Mouse (Mus musculus) neural tube, embryonic 15.5 days (tissue): ENCODE data around the gene Map2k3. TPM values are rescaled to one million over a fixed set of nuclear protein-coding genes. Genes with fewer than 3 reads are reported as not detected.
"Not testable (repeated sequence)": the region's sequence is repeated elsewhere in the genome, so short reads cannot be mapped to it uniquely, and the experiment has no call there.

Experiments
- ATAC-seq: fragments of 200-750 bp; cut with Nextera tagmentation; 2 replicates; pipeline ENCODE4 v1.8.0; 2017; ENCODE audit warnings: mild to moderate bottlenecking, moderate TSS enrichment, moderate library complexity; ENCODE audit not compliant: low FRiP score
- H3K27ac ChIP-seq: fragments of 300-500 bp; sonication (generic); replicated peaks from 2 replicates; pipeline ENCODE4 v1.5.1; 2015; ENCODE audit warnings: mild to moderate bottlenecking, inconsistent platforms
- H3K27me3 ChIP-seq: fragments of 300-500 bp; sonication (generic); replicated peaks from 2 replicates; pipeline ENCODE4 v1.6.1; 2015; ENCODE audit warnings: inconsistent platforms
- H3K36me3 ChIP-seq: fragments of 300-500 bp; sonication (generic); 2 replicates; pipeline ENCODE4 v1.6.1; 2015; ENCODE audit warnings: inconsistent platforms
- H3K4me1 ChIP-seq: fragments of 300-500 bp; sonication (generic); 2 replicates; pipeline ENCODE4 v1.6.1; 2015; ENCODE audit warnings: inconsistent platforms
- H3K4me2 ChIP-seq: fragments of 300-500 bp; sonication (generic); 2 replicates; pipeline ENCODE4 v1.6.1; 2015; ENCODE audit warnings: inconsistent platforms, mild to moderate bottlenecking, moderate library complexity
- H3K4me3 ChIP-seq: fragments of 300-500 bp; sonication (generic); replicated peaks from 2 replicates; pipeline ENCODE4 v1.5.1; 2015; ENCODE audit warnings: mild to moderate bottlenecking, inconsistent platforms
- H3K9ac ChIP-seq: fragments of 300-500 bp; sonication (generic); replicated peaks from 2 replicates; pipeline ENCODE4 v1.6.1; 2015; ENCODE audit warnings: mild to moderate bottlenecking, inconsistent platforms
- H3K9me3 ChIP-seq: fragments of 300-500 bp; sonication (generic); replicated peaks from 2 replicates; pipeline ENCODE4 v1.6.1; 2016; ENCODE audit warnings: inconsistent platforms
- WGBS: fragments of 180-500 bp; shearing (Covaris S2); methylation state at CpG from one replicate; pipeline ENCODE4 v1.1.7; 2015; ENCODE audit warnings: mixed read lengths; 5-methylcytosine and 5-hydroxymethylcytosine counted together
- polyA plus RNA-seq: library from polyadenylated mRNA; unstranded; fragments of >200 nt; fragmentation: Nextera tagmentation; extraction: Ambion mirVana; gene quantifications from 2 replicates; pipeline ENCODE4 v1.2.1, GENCODE M21; 2015

The Map2k3 gene
- polyA plus RNA-seq: 30.4 and 47.4 TPM in 2 replicates

GRCm38 (mm10) chr11:60931869-60932481, at the start of gene Map2k3:
Gene Map2k3 (plus strand): TSS chr11:60932033.
- Histone ChIP-seq H3K4me1 (peaks cover 49% of the 10 kb centered on the region), H3K4me3 (peak within 1 kb of the TSS; percentile 91), H3K9me3 (no peaks in the 10 kb centered on the region), H3K9ac (peak within 1 kb of the TSS; percentile 86), H3K27ac (peak within 1 kb of the TSS; percentile 75), H3K4me2 (peak within 1 kb of the TSS; percentile 83), H3K36me3 (no peaks in the 10 kb centered on the region), H3K27me3 (no peaks in the 10 kb centered on the region)
- under 1% methylated on average over 59 of the region's 59 CpGs for WGBS
- ATAC-seq: peak; percentile 96

GRCm38 (mm10) chr11:60882386-60882785, 49.4 kb upstream of the Map2k3 start:
- Histone ChIP-seq H3K9ac (no peak overlapping the region), H3K27me3 (no peaks in the 10 kb centered on the region), H3K4me1 (peaks cover 16% of the 10 kb centered on the region), H3K27ac (no peak overlapping the region), H3K36me3 (no peaks in the 10 kb centered on the region), H3K9me3 (no peaks in the 10 kb centered on the region), H3K4me3 (no peak overlapping the region), H3K4me2 (no peak overlapping the region)
- ATAC-seq: no peak
- WGBS: 88% methylated on average over 3 of the region's 3 CpGs

GRCm38 (mm10) chr11:60886986-60887385, 44.8 kb upstream of the Map2k3 start:
- not testable (repeated sequence) for H3K4me3 ChIP-seq, H3K27ac ChIP-seq, ATAC-seq, H3K9ac ChIP-seq, H3K4me2 ChIP-seq, H3K36me3 ChIP-seq, H3K4me1 ChIP-seq, H3K27me3 ChIP-seq, H3K9me3 ChIP-seq
- 70% methylated on average over 3 of the region's 3 CpGs for WGBS

- Histone ChIP-seq H3K36me3 (no peaks in the 10 kb centered on the region), H3K4me2 (no peak overlapping the region), H3K9me3 (no peaks in the 10 kb centered on the region), H3K27ac (no peak overlapping the region), H3K4me3 (no peak overlapping the region), H3K4me1 (no peaks in the 10 kb centered on the region), H3K9ac (no peak overlapping the region), H3K27me3 (no peaks in the 10 kb centered on the region)
- ATAC-seq: no peak
- 73% methylated on average over 2 of the region's 2 CpGs for WGBS
Observed at GRCm38 (mm10) chr11:60889861-60890260, 42.0 kb upstream of the Map2k3 start.

DNA sequence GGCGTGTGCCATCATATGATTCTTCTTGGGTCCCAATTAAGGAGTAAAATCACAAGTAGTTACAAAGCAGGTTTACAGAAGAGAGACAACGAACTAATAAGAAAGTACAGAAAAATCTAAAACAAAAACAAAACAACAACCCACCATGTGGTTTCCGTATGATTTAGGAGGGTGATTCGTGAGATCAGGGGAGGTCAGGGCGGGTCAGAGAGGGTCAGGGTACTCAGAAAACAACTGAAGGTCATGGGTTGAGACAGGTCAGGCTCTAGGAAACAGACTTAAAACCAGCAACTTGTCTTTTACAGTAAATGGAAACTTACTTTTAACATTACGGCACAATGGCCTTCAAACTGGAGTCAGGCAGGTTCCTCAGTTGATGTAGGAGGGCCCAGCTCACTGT, 41.5 kb upstream of the Map2k3 start:
- Histone ChIP-seq H3K9ac (no peak overlapping the region), H3K27me3 (no peaks in the 10 kb centered on the region), H3K4me3 (no peak overlapping the region), H3K27ac (no peak overlapping the region), H3K9me3 (no peaks in the 10 kb centered on the region), H3K4me2 (no peak overlapping the region), H3K36me3 (no peaks in the 10 kb centered on the region), H3K4me1 (no peaks in the 10 kb centered on the region)
- 81% methylated on average over 6 of the region's 6 CpGs for WGBS
- no peak for ATAC-seq

GRCm38 (mm10) chr11:60890744-60891143, 41.1 kb upstream of the Map2k3 start:
- H3K9ac ChIP-seq: no peak overlapping the region
- no peaks in the 10 kb centered on the region for H3K9me3 ChIP-seq
- no peak overlapping the region for H3K27ac ChIP-seq
- no peak overlapping the region for H3K4me3 ChIP-seq
- H3K36me3 ChIP-seq: no peaks in the 10 kb centered on the region
- H3K4me2 ChIP-seq: no peak overlapping the region
- 50% methylated on average over 3 of the region's 3 CpGs for WGBS
- no peaks in the 10 kb centered on the region for H3K27me3 ChIP-seq
- no peak for ATAC-seq
- H3K4me1 ChIP-seq: no peaks in the 10 kb centered on the region

DNA sequence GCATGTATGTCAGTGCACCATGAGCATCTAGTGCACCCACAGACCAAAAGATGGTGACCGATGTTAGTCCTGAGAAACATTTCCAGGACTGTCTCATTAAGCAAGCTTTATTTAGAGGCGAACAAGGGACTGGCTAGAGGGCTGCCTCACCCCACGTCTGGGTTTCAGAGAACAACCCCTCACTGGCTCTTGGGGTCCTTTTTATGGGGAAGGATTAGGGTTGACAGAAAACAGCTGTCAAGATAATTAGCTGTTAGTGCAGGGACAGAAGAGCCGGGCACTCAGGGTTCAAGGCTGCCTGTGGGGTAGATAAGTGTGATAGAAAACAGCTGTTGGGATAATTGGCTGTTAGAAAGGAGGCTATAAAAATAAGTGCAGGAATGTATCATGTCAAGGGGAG, 35.9 kb upstream of the Map2k3 start:
- no peaks in the 10 kb centered on the region for H3K27me3 ChIP-seq
- no peaks in the 10 kb centered on the region for H3K9me3 ChIP-seq
- no peaks in the 10 kb centered on the region for H3K36me3 ChIP-seq
- WGBS: 36% methylated on average over 4 of the region's 4 CpGs
- H3K4me3 ChIP-seq: no peak overlapping the region
- H3K4me1 ChIP-seq: no peaks in the 10 kb centered on the region
- no peak for ATAC-seq
- no peak overlapping the region for H3K9ac ChIP-seq
- no peak overlapping the region for H3K4me2 ChIP-seq
- no peak overlapping the region for H3K27ac ChIP-seq

- Histone ChIP-seq H3K36me3 (peaks cover 37% of the 10 kb centered on the region), H3K9ac (no peak overlapping the region), H3K4me3 (no peak overlapping the region), H3K27me3 (no peaks in the 10 kb centered on the region), H3K9me3 (no peaks in the 10 kb centered on the region), H3K4me1 (no peaks in the 10 kb centered on the region), H3K4me2 (no peak overlapping the region), H3K27ac (no peak overlapping the region)
- 87% methylated on average over 7 of the region's 7 CpGs for WGBS
- no peak for ATAC-seq
Observed at GRCm38 (mm10) chr11:60902001-60902400, 29.8 kb upstream of the Map2k3 start.

DNA sequence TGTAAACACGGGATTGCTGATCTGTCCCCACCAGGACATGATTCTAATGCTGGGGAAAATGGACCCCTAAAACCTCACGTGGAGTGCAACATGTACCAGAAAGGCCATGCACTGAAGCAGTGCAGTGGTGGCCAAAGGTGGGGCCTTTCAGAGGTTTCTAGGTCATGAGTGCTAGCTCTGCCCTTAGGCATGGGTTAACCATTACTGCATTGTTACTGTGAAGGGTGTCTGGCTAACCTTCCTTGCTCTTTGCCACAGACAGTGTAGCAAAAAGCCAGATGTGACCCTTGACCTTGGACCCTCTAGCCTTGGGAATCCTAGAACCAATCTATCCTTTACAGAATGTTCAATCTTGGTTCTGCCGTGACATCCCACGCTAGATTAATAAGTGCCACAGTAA, 29.3 kb upstream of the Map2k3 start:
- no peak for ATAC-seq
- Histone ChIP-seq H3K27me3 (no peaks in the 10 kb centered on the region), H3K4me3 (no peak overlapping the region), H3K4me1 (no peaks in the 10 kb centered on the region), H3K27ac (no peak overlapping the region), H3K9me3 (no peaks in the 10 kb centered on the region), H3K36me3 (peaks cover 37% of the 10 kb centered on the region), H3K4me2 (no peak overlapping the region), H3K9ac (no peak overlapping the region)
- WGBS: 83% methylated on average over 4 of the region's 4 CpGs

- no peak for ATAC-seq
- H3K9ac ChIP-seq: no peak overlapping the region
- no peaks in the 10 kb centered on the region for H3K27me3 ChIP-seq
- H3K36me3 ChIP-seq: peaks cover 39% of the 10 kb centered on the region
- 91% methylated on average over 6 of the region's 6 CpGs for WGBS
- no peaks in the 10 kb centered on the region for H3K4me1 ChIP-seq
- no peak overlapping the region for H3K4me3 ChIP-seq
- no peak overlapping the region for H3K27ac ChIP-seq
- no peaks in the 10 kb centered on the region for H3K9me3 ChIP-seq
- no peak overlapping the region for H3K4me2 ChIP-seq
Observed at GRCm38 (mm10) chr11:60903661-60904061, 28.2 kb upstream of the Map2k3 start.

DNA sequence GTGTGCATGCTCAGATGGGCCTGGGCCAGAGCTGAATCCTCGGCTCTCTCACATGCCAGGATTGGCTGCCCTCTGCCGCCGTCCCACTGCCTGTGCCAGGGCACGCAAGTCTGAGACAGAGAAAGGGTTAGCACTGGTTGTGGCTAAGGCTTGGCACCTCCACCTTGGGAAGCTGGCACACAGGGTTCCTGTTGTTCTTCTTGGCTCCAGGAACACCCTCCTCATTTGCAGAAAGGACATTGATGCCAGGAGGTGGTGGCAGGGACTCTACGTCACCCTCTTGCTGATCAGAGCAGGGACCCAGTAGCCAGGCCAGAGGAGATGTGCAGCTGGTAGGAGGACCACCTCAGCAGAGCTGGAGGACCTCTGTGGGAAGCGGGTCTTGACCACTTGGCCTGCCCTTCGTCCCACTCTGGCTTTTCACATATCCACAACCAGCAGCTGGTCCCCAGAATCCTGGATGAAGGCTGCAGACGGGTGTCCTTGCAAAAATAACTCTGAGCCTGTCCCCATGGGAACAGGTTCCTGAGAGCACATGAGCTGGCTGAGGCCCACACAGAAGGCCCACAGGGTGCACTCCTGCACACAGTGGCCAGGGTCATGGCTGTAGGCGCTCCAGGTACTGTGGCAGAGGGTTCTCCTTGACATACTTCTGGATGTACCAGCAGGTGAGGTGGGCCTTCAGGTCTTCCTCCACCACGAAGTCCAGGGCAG, 26.3 kb upstream of the Map2k3 start:
- WGBS: 95% methylated on average over 10 of the region's 10 CpGs
- H3K27me3 ChIP-seq: no peaks in the 10 kb centered on the region
- no peak overlapping the region for H3K9ac ChIP-seq
- H3K4me2 ChIP-seq: no peak overlapping the region
- no peaks in the 10 kb centered on the region for H3K9me3 ChIP-seq
- H3K4me1 ChIP-seq: peaks cover 1% of the 10 kb centered on the region; the same call in 1 of the 2 replicates
- ATAC-seq: no peak
- H3K27ac ChIP-seq: no peak overlapping the region
- peaks cover 39% of the 10 kb centered on the region for H3K36me3 ChIP-seq
- H3K4me3 ChIP-seq: no peak overlapping the region

DNA sequence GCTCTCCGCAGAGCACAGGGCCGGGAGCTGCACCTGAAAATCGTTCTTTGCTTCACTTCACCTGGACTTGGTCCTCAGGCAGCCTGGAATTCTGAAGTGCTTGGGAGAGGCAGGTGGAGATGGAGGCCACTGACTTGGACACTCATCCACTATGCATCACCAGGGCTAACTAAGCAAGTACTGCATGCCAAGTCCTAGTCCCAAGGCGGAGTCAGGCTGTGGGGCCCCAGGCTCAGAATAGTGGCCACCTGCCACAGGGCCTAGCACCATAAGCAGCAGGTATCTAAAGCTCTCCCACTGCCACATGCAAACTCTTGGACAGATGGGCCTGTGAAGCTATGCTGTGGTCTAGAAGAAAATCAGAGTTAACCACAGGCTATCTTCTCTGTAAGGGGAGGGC, 25.4 kb upstream of the Map2k3 start:
- Histone ChIP-seq H3K9me3 (no peaks in the 10 kb centered on the region), H3K4me3 (no peak overlapping the region), H3K27me3 (no peaks in the 10 kb centered on the region), H3K36me3 (peaks cover 39% of the 10 kb centered on the region), H3K9ac (no peak overlapping the region), H3K27ac (no peak overlapping the region), H3K4me2 (no peak overlapping the region), H3K4me1 (peaks cover 10% of the 10 kb centered on the region)
- WGBS: 90% methylated on average over 4 of the region's 4 CpGs
- ATAC-seq: no peak
